Mouse (Mus musculus) megakaryocyte, embryonic 14.5 days (primary cell): ENCODE measurements at regions not wholly inside any gene's neighbourhood (a gene's known extent, or its start where the extent isn't known, plus 50 kb on each side); places are given as distances from the start of the nearest gene placed in this dataset.

Source experiments
- H3K27me3 ChIP-seq: replicated peaks from 2 replicates; pipeline ENCODE3; 2012; ENCODE audit warnings: inconsistent platforms
- H3K36me3 ChIP-seq: replicated peaks from 2 replicates; pipeline ENCODE3; 2012; ENCODE audit warnings: low read length, inconsistent platforms, mixed read lengths
- H3K4me1 ChIP-seq: 2 replicates; pipeline ENCODE4 v1.6.1; 2012; ENCODE audit warnings: inconsistent platforms
- H3K4me3 ChIP-seq: replicated peaks from 2 replicates; pipeline ENCODE3; 2012; ENCODE audit warnings: moderate library complexity, mild to moderate bottlenecking, inconsistent platforms
- H3K9me3 ChIP-seq: 2 replicates; pipeline ENCODE4 v1.6.1; 2012; ENCODE audit warnings: inconsistent platforms
- FLI1 ChIP-seq: IDR thresholded peaks from 2 replicates; pipeline ENCODE4 v1.6.1; 2012; ENCODE audit warnings: low read length, inconsistent platforms, mixed read lengths
- GATA1 ChIP-seq: IDR thresholded peaks from 3 replicates; pipeline ENCODE4 v1.6.1; 2012; ENCODE audit warnings: mixed read lengths, low read length, inconsistent platforms, borderline replicate concordance

GRCm38 (mm10) chr12:10189746-10190145, 180.0 kb upstream of the Nt5c1b start:
- Histone ChIP-seq H3K4me1 (no peaks in the 10 kb centered on the region), H3K9me3 (no peaks in the 10 kb centered on the region), H3K27me3 (no peaks in the 10 kb centered on the region), H3K36me3 (no peaks in the 10 kb centered on the region), H3K4me3 (no peak overlapping the region)
- TF ChIP-seq GATA1 (no peak), FLI1 (no peak)

GRCm38 (mm10) chr12:10197906-10198460, 171.8 kb upstream of the Nt5c1b start:
- no peak for TF ChIP-seq GATA1
- no peak for TF ChIP-seq FLI1
- Histone ChIP-seq H3K4me1 (no peaks in the 10 kb centered on the region), H3K27me3 (no peaks in the 10 kb centered on the region), H3K36me3 (no peaks in the 10 kb centered on the region), H3K4me3 (no peak overlapping the region), H3K9me3 (no peaks in the 10 kb centered on the region)

GRCm38 (mm10) chr12:10209841-10210240, 159.9 kb upstream of the Nt5c1b start:
- no peak for TF ChIP-seq GATA1
- no peak for TF ChIP-seq FLI1
- no peaks in the 10 kb centered on the region for H3K27me3 ChIP-seq
- H3K9me3 ChIP-seq, result no peaks in the 10 kb centered on the region
- no peaks in the 10 kb centered on the region for H3K36me3 ChIP-seq
- H3K4me1 ChIP-seq, result no peaks in the 10 kb centered on the region
- H3K4me3 ChIP-seq, result no peak overlapping the region

- Histone ChIP-seq H3K4me1 (no peaks in the 10 kb centered on the region), H3K36me3 (no peaks in the 10 kb centered on the region), H3K27me3 (no peaks in the 10 kb centered on the region), H3K4me3 (no peak overlapping the region), H3K9me3 (no peaks in the 10 kb centered on the region)
- no peak for TF ChIP-seq FLI1
- TF ChIP-seq GATA1, result no peak
These were observed 147.0 kb upstream of the Nt5c1b start for GRCm38 (mm10) chr12:10222821-10223220.

GRCm38 (mm10) chr12:10223832-10224231, 145.9 kb upstream of the Nt5c1b start:
- no peak for TF ChIP-seq GATA1
- TF ChIP-seq FLI1, result no peak
- no peaks in the 10 kb centered on the region for H3K36me3 ChIP-seq
- no peaks in the 10 kb centered on the region for H3K9me3 ChIP-seq
- H3K27me3 ChIP-seq, result no peaks in the 10 kb centered on the region
- no peaks in the 10 kb centered on the region for H3K4me1 ChIP-seq
- no peak overlapping the region for H3K4me3 ChIP-seq

- Histone ChIP-seq H3K4me1 (no peaks in the 10 kb centered on the region), H3K9me3 (no peaks in the 10 kb centered on the region), H3K36me3 (no peaks in the 10 kb centered on the region), H3K27me3 (no peaks in the 10 kb centered on the region), H3K4me3 (no peak overlapping the region)
- TF ChIP-seq FLI1 (no peak), GATA1 (no peak)
These were observed 138.6 kb upstream of the Nt5c1b start for GRCm38 (mm10) chr12:10231144-10231543.

- H3K4me1 ChIP-seq, result no peaks in the 10 kb centered on the region
- no peaks in the 10 kb centered on the region for H3K9me3 ChIP-seq
- TF ChIP-seq GATA1 (no peak), FLI1 (no peak)
- H3K4me3 ChIP-seq, result no peak overlapping the region
- no peaks in the 10 kb centered on the region for H3K36me3 ChIP-seq
- no peaks in the 10 kb centered on the region for H3K27me3 ChIP-seq
These were observed 138.1 kb upstream of the Nt5c1b start for GRCm38 (mm10) chr12:10231683-10232082.

- Histone ChIP-seq H3K4me1 (no peaks in the 10 kb centered on the region), H3K27me3 (no peaks in the 10 kb centered on the region), H3K4me3 (no peak overlapping the region), H3K36me3 (no peaks in the 10 kb centered on the region), H3K9me3 (no peaks in the 10 kb centered on the region)
- TF ChIP-seq FLI1, result no peak
- TF ChIP-seq GATA1, result no peak
These were observed 121.7 kb upstream of the Nt5c1b start for GRCm38 (mm10) chr12:10248110-10248509.

GRCm38 (mm10) chr12:10256385-10256784, 113.4 kb upstream of the Nt5c1b start:
- Histone ChIP-seq H3K4me1 (no peaks in the 10 kb centered on the region), H3K27me3 (no peaks in the 10 kb centered on the region), H3K9me3 (no peaks in the 10 kb centered on the region), H3K4me3 (no peak overlapping the region), H3K36me3 (no peaks in the 10 kb centered on the region)
- no peak for TF ChIP-seq GATA1
- no peak for TF ChIP-seq FLI1

- Histone ChIP-seq H3K4me3 (no peak overlapping the region), H3K9me3 (no peaks in the 10 kb centered on the region), H3K27me3 (no peaks in the 10 kb centered on the region), H3K36me3 (no peaks in the 10 kb centered on the region), H3K4me1 (no peaks in the 10 kb centered on the region)
- no peak for TF ChIP-seq FLI1
- no peak for TF ChIP-seq GATA1
These were observed 103.6 kb upstream of the Nt5c1b start for GRCm38 (mm10) chr12:10266201-10266600.

GRCm38 (mm10) chr12:10272038-10272437, 97.7 kb upstream of the Nt5c1b start:
- Histone ChIP-seq H3K27me3 (no peaks in the 10 kb centered on the region), H3K36me3 (no peaks in the 10 kb centered on the region), H3K4me3 (no peak overlapping the region), H3K9me3 (no peaks in the 10 kb centered on the region), H3K4me1 (no peaks in the 10 kb centered on the region)
- TF ChIP-seq FLI1 (no peak), GATA1 (no peak)

GRCm38 (mm10) chr12:10275226-10275625, 94.5 kb upstream of the Nt5c1b start:
- TF ChIP-seq FLI1 (no peak), GATA1 (no peak)
- H3K4me3 ChIP-seq, result no peak overlapping the region
- H3K4me1 ChIP-seq, result no peaks in the 10 kb centered on the region
- H3K36me3 ChIP-seq, result no peaks in the 10 kb centered on the region
- no peaks in the 10 kb centered on the region for H3K9me3 ChIP-seq
- H3K27me3 ChIP-seq, result no peaks in the 10 kb centered on the region
